In the genomic region with DNA sequence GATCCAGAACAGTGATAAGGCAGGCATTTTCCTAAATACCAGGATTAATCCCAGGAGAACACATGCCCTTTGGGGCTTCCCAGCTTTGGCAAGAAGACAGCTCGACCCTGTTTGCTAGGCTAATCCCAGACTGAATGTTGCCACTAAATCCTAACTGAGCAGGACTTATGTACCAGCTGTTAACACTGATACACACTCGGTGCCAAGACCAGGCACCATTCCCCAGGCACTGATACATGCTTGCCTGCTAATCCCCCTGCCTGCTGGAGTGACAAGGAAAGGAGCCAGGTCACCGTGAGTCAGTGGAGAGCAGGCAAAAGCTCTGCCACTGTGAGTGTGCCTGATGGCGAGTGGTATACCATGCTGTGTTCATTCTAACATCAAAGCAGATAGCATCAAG, we compare ENCODE assay signal across 10 mouse cellular contexts.
DNase-seq lines count a peak whose midpoint lies in the region; ATAC-seq lines count a peak whose summit lies in the region.
"Had no signal": no experiment of that assay in that cellular context is flagged by ENCODE, and none has a peak within 500 bp of the region (broad histone marks: within the 10 kb centered on the region; RNA-seq: fewer than 3 reads in every experiment).

No protein-coding gene starts in this region.

- H3K4me3 ChIP-seq in heart, embryonic 14.5 days (ENCODE audit: control insufficient read depth in 1 of 2, insufficient read depth in 1 of 2, low read depth in 1 of 2, low read length in 2 of 2), result no peak overlapping the region
- no peak overlapping the region for H3K4me3 ChIP-seq in heart, embryonic 12.5 days
- H3K4me3 ChIP-seq in midbrain, embryonic 13.5 days (replicated peaks), result no peak overlapping the region
- H3K4me3 ChIP-seq: megakaryocyte, embryonic 14.5 days had no signal

- H3K4me1 ChIP-seq in heart, embryonic 14.5 days (ENCODE audit: control insufficient read depth in 2 of 2, insufficient read depth in 2 of 2, low read length in 2 of 2), result peaks cover 4 to 6% of the 10 kb centered on the region in 2 experiments; a peak in 1 of 4 replicates
- peaks cover 10% of the 10 kb centered on the region for H3K4me1 ChIP-seq in heart, embryonic 12.5 days (replicated peaks)
- H3K4me1 ChIP-seq in midbrain, embryonic 13.5 days (replicated peaks), result peaks cover 19% of the 10 kb centered on the region

- no peaks in the 10 kb centered on the region for H3K36me3 ChIP-seq in heart, embryonic 14.5 days (ENCODE audit: control insufficient read depth, insufficient read depth, low read length)
- H3K36me3 ChIP-seq in heart, embryonic 12.5 days, result no peaks in the 10 kb centered on the region
- H3K36me3 ChIP-seq in midbrain, embryonic 13.5 days, result no peaks in the 10 kb centered on the region

- DNase-seq in brain, adult 2 months (ENCODE audit: low read depth, low spot score), result peak; percentile 16
- peak; percentile 15 for DNase-seq in fibroblast of lung, adult 2 months (ENCODE audit: low read depth)
- no peak for DNase-seq in urinary bladder, adult 18-20 months (ENCODE audit: low spot score in 2 of 2)
- no peak for DNase-seq in thymus, adult 18-20 months
- DNase-seq in lung, postnatal 14 days, result no peak

- H3K4me2 ChIP-seq in heart, embryonic 14.5 days (ENCODE audit: low read length), result no peak overlapping the region
- no peak overlapping the region for H3K4me2 ChIP-seq in heart, embryonic 12.5 days
- H3K4me2 ChIP-seq in midbrain, embryonic 13.5 days (replicated peaks), result no peak overlapping the region
- H3K4me2 ChIP-seq: liver, embryonic 11.5 days had no signal

- peak; percentile 43; the same call in 1 of the 2 replicates for ATAC-seq in heart, embryonic 14.5 days (ENCODE audit: insufficient number of reproducible peaks, insufficient read depth, low FRiP score, low read depth)
- ATAC-seq in heart, embryonic 12.5 days (ENCODE audit: insufficient number of reproducible peaks, low FRiP score), result no peak
- peak; percentile 82 for ATAC-seq in midbrain, embryonic 13.5 days

- no peaks in the 10 kb centered on the region for H3K27me3 ChIP-seq in heart, embryonic 14.5 days (ENCODE audit: control insufficient read depth, insufficient read depth, low read length)
- no peaks in the 10 kb centered on the region for H3K27me3 ChIP-seq in heart, embryonic 12.5 days (replicated peaks)
- H3K27me3 ChIP-seq in midbrain, embryonic 13.5 days, result no peaks in the 10 kb centered on the region
- H3K27me3 ChIP-seq: megakaryocyte, embryonic 14.5 days had no signal

- 0 out of 4 replicates have a peak overlapping the region, but pooled peaks of 1 of the 2 experiments have one; percentile 19 for H3K27ac ChIP-seq in heart, embryonic 14.5 days (replicated peaks in 1 of 2; ENCODE audit: control insufficient read depth in 1 of 2, insufficient read depth in 1 of 2, low read depth in 2 of 2, low read length in 2 of 2)
- H3K27ac ChIP-seq in heart, embryonic 12.5 days (ENCODE audit: poor library complexity, severe bottlenecking), result no peak overlapping the region
- peak overlapping the region; percentile 2; the same call in 1 of the 2 replicates for H3K27ac ChIP-seq in midbrain, embryonic 13.5 days

- H3K9me3 ChIP-seq in heart, embryonic 14.5 days (ENCODE audit: control insufficient read depth, low read length), result no peaks in the 10 kb centered on the region
- no peaks in the 10 kb centered on the region for H3K9me3 ChIP-seq in heart, embryonic 12.5 days (replicated peaks)
- no peaks in the 10 kb centered on the region for H3K9me3 ChIP-seq in midbrain, embryonic 13.5 days
- H3K9me3 ChIP-seq: megakaryocyte, embryonic 14.5 days had no signal

- H3K9ac ChIP-seq in heart, embryonic 14.5 days (ENCODE audit: low read length), result no peak overlapping the region
- no peak overlapping the region for H3K9ac ChIP-seq in heart, embryonic 12.5 days
- H3K9ac ChIP-seq in midbrain, embryonic 13.5 days (replicated peaks), result no peak overlapping the region

- WGBS in heart, embryonic 14.5 days, result 23% methylated on average over 4 of the region's 4 CpGs
- 24% methylated on average over 4 of the region's 4 CpGs for WGBS in heart, embryonic 12.5 days
- WGBS in midbrain, embryonic 13.5 days, result 14% methylated on average over 4 of the region's 4 CpGs

Comparison
In these comparisons a context has a peak if more than half of its experiments do, and no peak if none do; other contexts are left out.
1. DNase-seq: peak in brain, adult 2 months (single experiment) and fibroblast of lung, adult 2 months (single experiment); none in urinary bladder, adult 18-20 months (0 of 2), thymus, adult 18-20 months (0 of 2) and lung, postnatal 14 days (single experiment).